Mouse (Mus musculus): ENCODE measurements around the gene Ino80d.

GRCm38 (mm10) chr1:63057318-63057717 lies 57.1 kb downstream of the Ino80d start:
- no peak for TF ChIP-seq CTCF (IDR thresholded peaks at IDR 0.05; ENCODE audit: low read depth)
- TF ChIP-seq EP300 (IDR thresholded peaks at IDR 0.05; ENCODE audit: low read depth) = no peak

All from liver, postnatal 0 days (tissue).